Mouse (Mus musculus): Measurements from ENCODE around the gene Olfr1129. TPM values are rescaled to one million over a fixed set of nuclear protein-coding genes. Genes with fewer than 3 reads are reported as not detected.
A peak's percentile ranks its signal among the peaks of the same experiment; 100 is the strongest.
"Not testable (repeated sequence)": the region's sequence is repeated elsewhere in the genome, so short reads cannot be mapped to it uniquely, and the experiment has no call there.

Olfr1129 gene
- not detected in 2 replicates for polyA plus RNA-seq (2014; fragmentation: Nextera tagmentation; extraction: Ambion mirVana)

- H3K36me3 ChIP-seq (ENCODE audit: control insufficient read depth, insufficient read depth, low read length); H3K9me3 ChIP-seq (ENCODE audit: control insufficient read depth, low read length); H3K4me3 ChIP-seq (ENCODE audit: low read depth, low read length); H3K27ac ChIP-seq (ENCODE audit: low read depth, low read length); DNase-seq (ENCODE audit: low spot score); ATAC-seq (ENCODE audit: insufficient read depth, low FRiP score, low TSS enrichment); H3K4me1 ChIP-seq (ENCODE audit: control insufficient read depth, insufficient read depth, low read length); H3K4me2 ChIP-seq (ENCODE audit: low read depth); H3K27me3 ChIP-seq (ENCODE audit: control insufficient read depth, insufficient read depth, low read length); H3K9ac ChIP-seq (ENCODE audit: low read length): not testable (repeated sequence)
- WGBS = 84% methylated on average over 1 of the region's 1 CpGs
These were observed at the start of gene Olfr1129 for GRCm38 (mm10) chr2:87573602-87574001. TSS of gene Olfr1129 (plus strand) at chr2:87573902.

- H3K9me3 ChIP-seq (ENCODE audit: control insufficient read depth, low read length); H3K4me1 ChIP-seq (ENCODE audit: control insufficient read depth, insufficient read depth, low read length); H3K4me3 ChIP-seq (ENCODE audit: low read depth, low read length); H3K27me3 ChIP-seq (ENCODE audit: control insufficient read depth, insufficient read depth, low read length); H3K27ac ChIP-seq (ENCODE audit: low read depth, low read length); H3K9ac ChIP-seq (ENCODE audit: low read length); H3K36me3 ChIP-seq (ENCODE audit: control insufficient read depth, insufficient read depth, low read length): not testable (repeated sequence)
- H3K4me2 ChIP-seq (ENCODE audit: low read depth) = peak overlapping the region; percentile 20; the same call in 1 of the 2 replicates
- 31% methylated on average over 38 of the region's 39 CpGs for WGBS
- ATAC-seq (ENCODE audit: insufficient read depth, low FRiP score, low TSS enrichment) = peak; percentile 64; the same call in 1 of the 2 replicates
- peak; percentile 36 for DNase-seq (ENCODE audit: low spot score)
These were observed 47.6 kb upstream of the Olfr1129 start for GRCm38 (mm10) chr2:87525899-87526616.

GRCm38 (mm10) chr2:87531496-87531895 is 42.2 kb upstream of the Olfr1129 start, which contains the start of gene Olfr153:
TSS of gene Olfr153 (plus strand) at chr2:87531796.
- Histone ChIP-seq H3K4me3 (ENCODE audit: low read depth, low read length) (no peak within 1 kb of the TSS), H3K4me1 (ENCODE audit: control insufficient read depth, insufficient read depth, low read length) (no peaks in the 10 kb centered on the region), H3K9ac (ENCODE audit: low read length) (no peak within 1 kb of the TSS), H3K27ac (ENCODE audit: low read depth, low read length) (no peak within 1 kb of the TSS), H3K9me3 (ENCODE audit: control insufficient read depth, low read length) (no peaks in the 10 kb centered on the region), H3K36me3 (ENCODE audit: control insufficient read depth, insufficient read depth, low read length) (no peaks in the 10 kb centered on the region), H3K27me3 (ENCODE audit: control insufficient read depth, insufficient read depth, low read length) (no peaks in the 10 kb centered on the region), H3K4me2 (ENCODE audit: low read depth) (no peak within 1 kb of the TSS)
- DNase-seq (ENCODE audit: low spot score) (no peak), ATAC-seq (ENCODE audit: insufficient read depth, low FRiP score, low TSS enrichment) (no peak)

DNA sequence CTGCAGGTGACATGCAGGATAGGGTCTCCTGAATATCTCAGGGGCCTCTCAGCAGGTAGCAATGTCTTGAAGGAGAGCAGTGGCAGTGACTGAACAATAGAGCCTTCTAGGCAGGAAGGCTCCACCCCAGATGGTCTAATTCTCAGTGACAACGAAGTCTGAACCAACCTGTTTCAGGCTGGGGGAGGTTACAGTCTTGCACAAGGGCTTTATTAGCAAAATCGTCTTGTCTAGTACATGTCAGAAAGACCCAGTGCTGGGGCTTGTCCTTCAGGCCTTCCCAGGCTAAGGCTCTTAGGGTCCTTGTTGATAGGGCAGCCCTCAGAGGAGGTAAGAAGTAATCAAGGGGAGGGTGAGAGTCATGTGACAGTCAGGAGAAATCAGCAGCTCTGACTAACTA is 38.9 kb upstream of the Olfr1129 start:
- no peaks in the 10 kb centered on the region for H3K27me3 ChIP-seq (ENCODE audit: control insufficient read depth, insufficient read depth, low read length)
- H3K27ac ChIP-seq (ENCODE audit: low read depth, low read length) = no peak overlapping the region
- no peak overlapping the region for H3K4me2 ChIP-seq (ENCODE audit: low read depth)
- H3K4me3 ChIP-seq (ENCODE audit: low read depth, low read length) = no peak overlapping the region
- H3K9ac ChIP-seq (ENCODE audit: low read length) = no peak overlapping the region
- H3K9me3 ChIP-seq (ENCODE audit: control insufficient read depth, low read length) = no peaks in the 10 kb centered on the region
- ATAC-seq (ENCODE audit: insufficient read depth, low FRiP score, low TSS enrichment) (no peak), DNase-seq (ENCODE audit: low spot score) (no peak)
- WGBS = 80% methylated on average over 2 of the region's 2 CpGs
- no peaks in the 10 kb centered on the region for H3K36me3 ChIP-seq (ENCODE audit: control insufficient read depth, insufficient read depth, low read length)
- H3K4me1 ChIP-seq (ENCODE audit: control insufficient read depth, insufficient read depth, low read length) = no peaks in the 10 kb centered on the region

DNA sequence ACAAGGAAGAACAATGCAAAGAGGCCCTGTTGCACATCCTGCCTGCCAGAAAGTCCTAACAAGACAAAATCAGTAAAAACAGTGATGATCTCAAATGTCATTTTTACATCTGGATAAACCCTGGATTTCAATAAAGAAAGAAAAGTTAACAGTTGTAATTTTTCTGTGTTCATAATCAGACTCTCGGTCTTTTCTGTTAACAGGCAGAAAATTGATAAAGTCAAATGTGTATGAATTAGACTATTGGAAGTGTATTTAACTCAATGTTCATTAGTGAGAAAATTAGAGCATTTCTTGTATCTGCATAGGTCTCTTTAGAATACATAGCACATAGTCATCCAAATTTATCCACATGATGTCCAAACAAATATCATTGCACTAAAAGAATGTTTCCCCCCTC is 28.3 kb upstream of the Olfr1129 start, which contains the start of gene Olfr1128:
Olfr1128 (minus strand) TSS at position 101 of the 400 bp plus-strand sequence.
- no peak within 1 kb of the TSS for H3K4me2 ChIP-seq (ENCODE audit: low read depth)
- WGBS = 88% methylated on average over 1 of the region's 1 CpGs
- no peaks in the 10 kb centered on the region for H3K9me3 ChIP-seq (ENCODE audit: control insufficient read depth, low read length)
- no peaks in the 10 kb centered on the region for H3K27me3 ChIP-seq (ENCODE audit: control insufficient read depth, insufficient read depth, low read length)
- H3K27ac ChIP-seq (ENCODE audit: low read depth, low read length) = no peak within 1 kb of the TSS
- H3K4me3 ChIP-seq (ENCODE audit: low read depth, low read length) = no peak within 1 kb of the TSS
- H3K4me1 ChIP-seq (ENCODE audit: control insufficient read depth, insufficient read depth, low read length) = no peaks in the 10 kb centered on the region
- no peak for ATAC-seq (ENCODE audit: insufficient read depth, low FRiP score, low TSS enrichment)
- H3K9ac ChIP-seq (ENCODE audit: low read length) = no peak within 1 kb of the TSS
- H3K36me3 ChIP-seq (ENCODE audit: control insufficient read depth, insufficient read depth, low read length) = no peaks in the 10 kb centered on the region
- no peak for DNase-seq (ENCODE audit: low spot score)

DNA sequence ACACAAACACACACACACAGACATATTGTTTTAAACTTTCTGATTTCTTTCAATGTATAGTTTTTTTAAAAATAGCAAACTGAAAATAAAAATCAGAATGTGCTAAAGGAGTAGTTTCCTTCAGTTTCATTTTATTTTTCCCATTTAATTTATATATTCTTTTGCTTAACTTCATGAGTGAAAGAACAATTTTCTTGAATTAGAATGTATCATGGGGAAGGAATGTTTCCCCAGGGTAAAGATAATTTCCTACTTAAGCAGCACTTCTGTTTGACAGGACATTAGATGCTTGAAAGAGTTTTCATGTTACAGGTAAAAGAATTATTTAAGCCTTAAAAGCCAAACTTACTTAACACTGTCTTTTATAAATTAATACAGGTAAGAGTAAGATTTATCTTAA is 32.2 kb downstream of the Olfr1129 start, which contains the start of gene Olfr1130:
Olfr1130 (plus strand) TSS at position 301 of the 400 bp plus-strand sequence.
- H3K27ac ChIP-seq (ENCODE audit: low read depth, low read length); H3K27me3 ChIP-seq (ENCODE audit: control insufficient read depth, insufficient read depth, low read length); ATAC-seq (ENCODE audit: insufficient read depth, low FRiP score, low TSS enrichment); H3K4me3 ChIP-seq (ENCODE audit: low read depth, low read length); H3K9me3 ChIP-seq (ENCODE audit: control insufficient read depth, low read length); H3K4me2 ChIP-seq (ENCODE audit: low read depth); H3K4me1 ChIP-seq (ENCODE audit: control insufficient read depth, insufficient read depth, low read length); H3K36me3 ChIP-seq (ENCODE audit: control insufficient read depth, insufficient read depth, low read length); H3K9ac ChIP-seq (ENCODE audit: low read length); DNase-seq (ENCODE audit: low spot score): not testable (repeated sequence)

GRCm38 (mm10) chr2:87626804-87627203 is 53.1 kb downstream of the Olfr1129 start, which contains the start of gene Olfr1131:
TSS of gene Olfr1131 (plus strand) at chr2:87627104.
- DNase-seq (ENCODE audit: low spot score) = no peak
- Histone ChIP-seq H3K9me3 (ENCODE audit: control insufficient read depth, low read length) (no peaks in the 10 kb centered on the region), H3K4me1 (ENCODE audit: control insufficient read depth, insufficient read depth, low read length) (no peaks in the 10 kb centered on the region), H3K4me2 (ENCODE audit: low read depth) (no peak within 1 kb of the TSS), H3K27ac (ENCODE audit: low read depth, low read length) (no peak within 1 kb of the TSS), H3K4me3 (ENCODE audit: low read depth, low read length) (no peak within 1 kb of the TSS), H3K36me3 (ENCODE audit: control insufficient read depth, insufficient read depth, low read length) (no peaks in the 10 kb centered on the region), H3K9ac (ENCODE audit: low read length) (no peak within 1 kb of the TSS), H3K27me3 (ENCODE audit: control insufficient read depth, insufficient read depth, low read length) (no peaks in the 10 kb centered on the region)
- no peak for ATAC-seq (ENCODE audit: insufficient read depth, low FRiP score, low TSS enrichment)
- WGBS = 72% methylated on average over 3 of the region's 3 CpGs
